Mouse (Mus musculus) limb, embryonic 14.5 days (tissue): ENCODE measurements at regions not wholly inside any gene's neighbourhood (a gene's known extent, or its start where the extent isn't known, plus 50 kb on each side); places are given as distances from the start of the nearest gene placed in this dataset.

ENCODE experiments used
- ATAC-seq: fragments of 200-750 bp; cut with Nextera tagmentation; 2 replicates; pipeline ENCODE4 v1.8.0; 2017; ENCODE audit warnings: low read depth, moderate number of reproducible peaks, moderate TSS enrichment; ENCODE audit not compliant: low FRiP score
- DNase-seq: peaks from one replicate; pipeline ENCODE4 v3.0.0-alpha.2; 2015; ENCODE audit warnings: low spot score
- H3K27ac ChIP-seq: fragments of 300-500 bp; sonication (generic); replicated peaks from 2 replicates; pipeline ENCODE4 v1.5.1; 2014; ENCODE audit warnings: low read depth, mild to moderate bottlenecking, low read length, moderate library complexity, mixed read lengths
- H3K27me3 ChIP-seq: fragments of 300-500 bp; sonication (generic); 2 replicates; pipeline ENCODE4 v1.6.1; 2014; ENCODE audit warnings: low read length, mixed read lengths; ENCODE audit not compliant: control insufficient read depth, insufficient read depth
- H3K36me3 ChIP-seq: fragments of 300-500 bp; sonication (generic); 2 replicates; pipeline ENCODE4 v1.6.1; 2014; ENCODE audit warnings: mild to moderate bottlenecking, low read length, moderate library complexity, mixed read lengths; ENCODE audit not compliant: control insufficient read depth, insufficient read depth
- H3K4me1 ChIP-seq: fragments of 300-500 bp; sonication (generic); 2 replicates; pipeline ENCODE4 v1.6.1; 2014; ENCODE audit warnings: antibody characterized with exemption, low read length, mixed read lengths; ENCODE audit not compliant: control insufficient read depth, insufficient read depth
- H3K4me2 ChIP-seq: fragments of 300-500 bp; sonication (generic); replicated peaks from 2 replicates; pipeline ENCODE4 v1.6.1; 2014; ENCODE audit warnings: low read depth, mild to moderate bottlenecking, low read length, moderate library complexity; ENCODE audit not compliant: severe bottlenecking
- H3K4me3 ChIP-seq: fragments of 300-500 bp; sonication (generic); replicated peaks from 2 replicates; pipeline ENCODE4 v1.5.1; 2014; ENCODE audit warnings: low read length
- H3K9ac ChIP-seq: fragments of 300-500 bp; sonication (generic); 2 replicates; pipeline ENCODE4 v1.6.1; 2014; ENCODE audit warnings: mild to moderate bottlenecking, low read depth, low read length, moderate library complexity; ENCODE audit not compliant: severe bottlenecking
- H3K9me3 ChIP-seq: fragments of 300-500 bp; sonication (generic); 2 replicates; pipeline ENCODE4 v1.6.1; 2016; ENCODE audit warnings: low read length; ENCODE audit not compliant: control insufficient read depth
- POLR2A ChIP-seq: fragments of 200-500 bp; IDR thresholded peaks from 2 replicates; pipeline ENCODE4 v1.8.0; 2012; ENCODE audit warnings: inconsistent platforms, mild to moderate bottlenecking, moderate library complexity, borderline replicate concordance; ENCODE audit not compliant: insufficient read depth, insufficient read length; ENCODE audit errors: extremely low read depth
- WGBS: fragments of 180-500 bp; shearing (Covaris S2); extraction: QIAGEN DNeasy Blood & Tissue Kit; methylation state at CpG from one replicate; pipeline ENCODE4 v1.1.7; 2014; 5-methylcytosine and 5-hydroxymethylcytosine counted together

DNA sequence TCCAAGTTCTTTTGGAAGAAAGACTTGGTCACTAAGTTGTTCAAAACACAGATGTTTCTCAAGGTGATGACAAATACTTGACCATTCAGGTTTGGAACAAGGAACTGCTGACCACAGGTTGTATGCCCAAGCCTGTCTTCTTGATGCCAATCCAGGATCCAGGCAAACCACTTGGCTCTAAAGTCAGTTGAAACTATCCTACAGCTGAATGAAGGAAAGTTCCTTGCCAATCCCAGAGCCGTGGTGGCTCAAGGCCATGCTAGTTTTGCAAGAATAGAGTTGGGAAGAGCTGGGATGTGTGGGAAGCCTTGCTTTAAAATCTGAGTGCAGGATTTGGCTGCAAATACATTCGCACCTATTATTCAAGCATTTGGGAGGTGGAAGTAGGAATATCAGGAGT is 78.0 kb upstream of the Plekhg1 start:
- H3K4me1 ChIP-seq: no peaks in the 10 kb centered on the region
- H3K4me2 ChIP-seq: no peak overlapping the region
- H3K27me3 ChIP-seq: no peaks in the 10 kb centered on the region
- DNase-seq: no peak
- H3K36me3 ChIP-seq: no peaks in the 10 kb centered on the region
- no peak overlapping the region for H3K9ac ChIP-seq
- no peak overlapping the region for H3K27ac ChIP-seq
- no peak for ATAC-seq
- no peak for TF ChIP-seq POLR2A
- H3K4me3 ChIP-seq: no peak overlapping the region
- WGBS: 85% methylated on average over 2 of the region's 2 CpGs
- H3K9me3 ChIP-seq: no peaks in the 10 kb centered on the region

DNA sequence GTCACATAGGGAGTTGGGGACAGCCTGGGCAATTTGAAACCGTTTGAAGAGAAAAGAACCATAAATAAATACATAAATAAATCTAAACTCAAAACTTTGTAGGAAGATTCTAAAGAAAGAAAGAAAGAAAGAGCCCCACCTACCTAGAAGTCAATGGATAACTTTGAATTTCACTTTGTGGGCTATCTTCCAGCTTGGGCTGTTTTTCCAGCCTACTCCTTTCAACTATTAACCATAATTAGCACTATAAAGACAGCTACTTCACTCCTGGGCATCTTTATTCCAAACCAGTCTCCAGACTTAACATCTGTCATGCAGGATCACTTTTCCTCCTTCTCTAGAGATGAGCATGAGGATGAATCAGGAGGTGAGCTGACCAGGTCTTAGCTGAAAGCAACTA is 77.6 kb upstream of the Plekhg1 start:
- H3K9ac ChIP-seq: no peak overlapping the region
- no peaks in the 10 kb centered on the region for H3K4me1 ChIP-seq
- H3K27me3 ChIP-seq: no peaks in the 10 kb centered on the region
- no peak for ATAC-seq
- no peaks in the 10 kb centered on the region for H3K36me3 ChIP-seq
- H3K27ac ChIP-seq: no peak overlapping the region
- no peak for DNase-seq
- no peak for TF ChIP-seq POLR2A
- H3K4me3 ChIP-seq: no peak overlapping the region
- 76% methylated on average over 1 of the region's 1 CpGs for WGBS
- H3K4me2 ChIP-seq: no peak overlapping the region
- H3K9me3 ChIP-seq: no peaks in the 10 kb centered on the region

DNA sequence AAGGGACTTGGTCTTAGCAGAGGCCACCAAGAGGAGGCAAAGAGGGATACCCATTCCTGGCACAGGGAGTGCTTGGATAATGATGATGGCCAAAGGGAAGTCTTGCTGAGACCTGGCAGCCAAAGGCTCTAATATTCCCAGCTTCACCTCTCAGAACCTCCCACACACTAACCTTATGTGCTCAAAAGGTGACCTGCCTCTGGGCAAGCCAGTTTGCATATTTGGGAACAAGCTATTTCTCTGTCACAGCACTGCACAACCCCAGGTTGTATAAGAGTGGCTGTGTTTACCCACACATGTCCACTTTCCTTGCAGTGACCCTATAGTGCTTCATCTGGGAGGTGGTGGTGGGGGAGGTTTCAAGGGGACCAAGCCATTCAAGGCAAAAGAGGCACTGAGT is 76.9 kb upstream of the Plekhg1 start:
- no peak overlapping the region for H3K4me2 ChIP-seq

DNA sequence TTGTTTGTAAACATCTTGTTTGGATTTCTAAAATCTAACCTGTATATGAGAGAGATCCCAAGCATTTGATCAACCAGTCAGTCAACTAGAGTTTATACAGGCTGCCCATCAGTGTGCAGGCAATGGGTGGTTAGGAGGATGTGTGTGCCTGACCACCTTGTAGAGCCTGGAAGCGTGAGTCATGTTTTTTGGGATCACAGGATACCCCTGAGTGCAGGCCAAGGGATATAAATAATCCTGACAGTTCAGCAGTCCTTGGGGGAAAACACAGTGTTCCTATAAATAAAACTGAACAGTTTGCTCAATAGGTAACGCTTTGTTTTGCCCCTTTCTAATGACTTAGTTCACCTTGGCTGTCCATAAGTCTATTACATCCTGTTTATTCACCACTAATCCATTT is 55.7 kb upstream of the Plekhg1 start:
- H3K27me3 ChIP-seq: no peaks in the 10 kb centered on the region
- ATAC-seq: no peak
- TF ChIP-seq POLR2A: no peak
- no peak overlapping the region for H3K4me3 ChIP-seq
- no peak for DNase-seq
- H3K27ac ChIP-seq: no peak overlapping the region
- H3K9ac ChIP-seq: no peak overlapping the region
- no peaks in the 10 kb centered on the region for H3K9me3 ChIP-seq
- WGBS: 48% methylated on average over 2 of the region's 2 CpGs
- no peaks in the 10 kb centered on the region for H3K4me1 ChIP-seq
- H3K36me3 ChIP-seq: no peaks in the 10 kb centered on the region
- no peak overlapping the region for H3K4me2 ChIP-seq

More for the DNA sequence above, 76.9 kb upstream of the Plekhg1 start:
- Histone ChIP-seq H3K27me3 (no peaks in the 10 kb centered on the region), H3K36me3 (no peaks in the 10 kb centered on the region), H3K9ac (no peak overlapping the region), H3K9me3 (no peaks in the 10 kb centered on the region), H3K4me1 (no peaks in the 10 kb centered on the region), H3K4me3 (no peak overlapping the region), H3K27ac (no peak overlapping the region)
- TF ChIP-seq POLR2A: no peak
- no peak for DNase-seq
- no peak for ATAC-seq
